Mouse (Mus musculus) gastrocnemius, postnatal 14 days (tissue): ENCODE results near the gene Ephb2. TPM values are rescaled to one million over a fixed set of nuclear protein-coding genes. Genes with fewer than 3 reads are reported as not detected.

Experiments used
- DNase-seq: peaks from one replicate; pipeline ENCODE4 v3.0.0; 2021; ENCODE audit warnings: mixed read lengths
- intact Hi-C: fragments of 180-260 bp; cut with DNase I; formaldehyde crosslinking; loops from one replicate; pipeline ENCODE4 v1.15.1; 2025; ENCODE audit warnings: low total_unique reads
- microRNA-seq, 2 experiments: library from miRNA; unstranded; fragments of <30 nt; microRNA quantifications; one replicate each; pipeline ENCODE4 v1.2.0; 2021
- total RNA-seq, 2 experiments: library from RNA; stranded (reverse); gene quantifications; 2 replicates each; pipeline ENCODE4 v1.2.3; 2021

Gene Ephb2
- total RNA-seq, 2 experiments from 2014 or later = 1.2 to 4.2 TPM

- no peak for DNase-seq
- intact Hi-C loops = no loop called here
Measured at GRCm38 (mm10) chr4:136598268-136598876, 237.4 kb downstream of the Ephb2 start.

Small RNAs within 50 kb of the gene (microRNA-seq; reads per million reads assigned to microRNA genes)
- gene Gm22180 = 0 reads per million in 2 experiments

Other genes with a start within 250 kb of the Ephb2 start
- gene Kdm1a, start 233.3 kb downstream of the Ephb2 start, total RNA-seq = 10 to 100 TPM; 20.4 to 21.0 TPM
- not detected for gene Tex46, start 225.6 kb downstream of the Ephb2 start, total RNA-seq
- not detected for gene Lactbl1, start 213.4 kb downstream of the Ephb2 start, total RNA-seq
- gene C1qb, start 50.2 kb upstream of the Ephb2 start, total RNA-seq = 10 to 100 TPM; 18.8 to 20.8 TPM
- gene C1qc, start 57.1 kb upstream of the Ephb2 start, total RNA-seq = 10 to 100 TPM; 15.2 to 18.1 TPM
- 10 to 100 TPM; 18.7 to 19.7 TPM for gene C1qa, start 62.8 kb upstream of the Ephb2 start, total RNA-seq
- gene Epha8, start 120.8 kb upstream of the Ephb2 start, total RNA-seq = not detected
- gene Zbtb40, start 212.8 kb upstream of the Ephb2 start, total RNA-seq = 1 to 10 TPM; 4.2 to 4.4 TPM